9 mouse cellular contexts compared by ENCODE assay signal in the genomic region with DNA sequence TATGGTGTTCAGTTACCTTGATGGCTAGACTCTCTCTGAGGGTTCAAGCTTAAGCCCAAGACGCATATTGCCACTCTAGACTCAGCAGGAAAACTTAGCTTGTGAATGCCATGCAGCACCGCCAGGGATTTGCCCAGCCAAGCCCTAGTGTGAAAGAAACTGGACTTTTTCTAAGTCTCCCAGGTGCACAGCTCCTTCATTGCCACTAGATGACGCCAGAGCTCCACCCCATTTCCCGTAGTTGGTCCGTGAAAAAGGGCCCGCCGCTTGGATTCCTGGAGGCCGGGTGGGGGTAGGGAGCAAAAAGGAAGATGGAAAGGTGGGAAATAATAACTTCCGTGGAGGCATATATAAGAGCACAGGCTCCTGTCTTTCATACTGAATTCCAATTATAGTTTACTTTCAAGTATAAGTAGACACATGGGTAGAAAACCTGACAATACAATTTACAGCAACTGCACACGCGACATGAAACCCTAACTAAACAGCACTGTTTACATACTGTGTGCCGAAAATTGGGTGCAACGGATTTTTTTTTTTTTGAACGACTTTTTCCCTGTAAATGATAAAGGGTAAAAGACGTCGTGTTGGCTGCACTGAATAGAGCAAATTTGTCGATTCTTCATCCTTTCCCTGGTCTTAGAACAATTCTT. TPM values are rescaled to one million over a fixed set of nuclear protein-coding genes. Genes with fewer than 3 reads are reported as not detected.
DNase-seq lines count a peak whose midpoint lies in the region; ATAC-seq and TF ChIP-seq lines count a peak whose summit lies in the region.
"Had no signal": no experiment of that assay in that cellular context is flagged by ENCODE, and none has a peak within 500 bp of the region (broad histone marks: within the 10 kb centered on the region; RNA-seq: fewer than 3 reads in every experiment).

No protein-coding gene starts in this region.

- H3K4me2 ChIP-seq in heart, embryonic 16.5 days (ENCODE audit: low read depth, low read length): peak overlapping the region; percentile 61
- H3K4me2 ChIP-seq in stomach, postnatal 0 days (replicated peaks; ENCODE audit: low read depth): peak overlapping the region; percentile 46

- peaks cover 4% of the 10 kb centered on the region; the same call in 1 of the 2 replicates for H3K4me1 ChIP-seq in heart, embryonic 16.5 days (ENCODE audit: control insufficient read depth, insufficient read depth, low read length)
- no peaks in the 10 kb centered on the region for H3K4me1 ChIP-seq in stomach, postnatal 0 days (replicated peaks; ENCODE audit: control insufficient read depth, insufficient read depth)

- H3K27ac ChIP-seq in heart, embryonic 16.5 days (ENCODE audit: low read length): no peak overlapping the region
- H3K27ac ChIP-seq in stomach, postnatal 0 days (replicated peaks): no peak overlapping the region
- H3K27ac ChIP-seq: macrophage had no signal

- no peaks in the 10 kb centered on the region for H3K36me3 ChIP-seq in heart, embryonic 16.5 days (ENCODE audit: control insufficient read depth, insufficient read depth)
- H3K36me3 ChIP-seq in stomach, postnatal 0 days (ENCODE audit: control insufficient read depth, insufficient read depth, low read length): no peaks in the 10 kb centered on the region

- H3K4me3 ChIP-seq in heart, embryonic 16.5 days (ENCODE audit: low read length): peak overlapping the region; percentile 42
- H3K4me3 ChIP-seq in stomach, postnatal 0 days (ENCODE audit: low read depth, low read length): peak overlapping the region; percentile 19

- no peak for TF ChIP-seq EP300 in stomach, postnatal 0 days (optimal IDR thresholded peaks at IDR 0.05)

- peak; percentile 94 for DNase-seq in heart, adult 11 months
- DNase-seq in heart, postnatal 25 days (ENCODE audit: low spot score): no peak
- peak; percentile 77 for DNase-seq in ES-CJ7 (ENCODE audit: low read depth, low spot score)
- peak; percentile 90 for DNase-seq in embryo, embryonic 10.5 days (ENCODE audit: low spot score)
- DNase-seq in kidney, postnatal 36 days: peak; percentile 21 to 68
- DNase-seq in lung, postnatal 36 days: peak; percentile 53
- DNase-seq in stomach, postnatal 0 days (ENCODE audit: low spot score): peak; percentile 73

- WGBS in heart, embryonic 16.5 days: 8% methylated on average over 17 of the region's 17 CpGs
- 8% methylated on average over 17 of the region's 17 CpGs for WGBS in stomach, postnatal 0 days

- no peak for ATAC-seq in heart, embryonic 16.5 days (replicated peaks; ENCODE audit: extremely low read depth, insufficient read depth, low FRiP score)
- ATAC-seq in stomach, postnatal 0 days (ENCODE audit: low FRiP score, low TSS enrichment): peak; percentile 79

- peaks cover 8% of the 10 kb centered on the region for H3K27me3 ChIP-seq in heart, embryonic 16.5 days (ENCODE audit: control insufficient read depth, insufficient read depth, low read length)
- H3K27me3 ChIP-seq in stomach, postnatal 0 days (ENCODE audit: control insufficient read depth, insufficient read depth, low read length): no peaks in the 10 kb centered on the region

- no peak overlapping the region for H3K9ac ChIP-seq in heart, embryonic 16.5 days (ENCODE audit: low read length)
- no peak overlapping the region for H3K9ac ChIP-seq in stomach, postnatal 0 days (ENCODE audit: low read length)

- TF ChIP-seq CTCF in stomach, postnatal 0 days (IDR thresholded peaks at IDR 0.05; ENCODE audit: low read depth): peak; percentile 99

- intact Hi-C loops in heart, postnatal 25 days (cut with DNase I): loop anchor here (1.0 to 2.0 kb wide), 3 partner anchors 506 to 888 kb away; no protein-coding TSS in a partner anchor

- H3K9me3 ChIP-seq in heart, embryonic 16.5 days (replicated peaks; ENCODE audit: control insufficient read depth, low read length): no peaks in the 10 kb centered on the region
- H3K9me3 ChIP-seq in stomach, postnatal 0 days (ENCODE audit: control insufficient read depth, low read length): no peaks in the 10 kb centered on the region

RNA-seq across cellular contexts. Expression of a gene that starts 13.8 kb away (rescaled TPM):
- total RNA-seq in heart, postnatal 25 days (2021): 1 to 10 TPM; 5.1 to 5.8 TPM
- polyA plus RNA-seq in heart, embryonic 16.5 days (2015; fragmentation: Nextera tagmentation; extraction: Ambion mirVana): 0.77 and 1.0 TPM in 2 replicates
- 0.13 and 0.15 TPM in 2 replicates for polyA plus RNA-seq in stomach, postnatal 0 days (2015; fragmentation: Nextera tagmentation; extraction: Ambion mirVana)
- polyA plus RNA-seq: macrophage had no signal
